29 mouse cellular contexts compared by ENCODE assay signal in the genomic region with DNA sequence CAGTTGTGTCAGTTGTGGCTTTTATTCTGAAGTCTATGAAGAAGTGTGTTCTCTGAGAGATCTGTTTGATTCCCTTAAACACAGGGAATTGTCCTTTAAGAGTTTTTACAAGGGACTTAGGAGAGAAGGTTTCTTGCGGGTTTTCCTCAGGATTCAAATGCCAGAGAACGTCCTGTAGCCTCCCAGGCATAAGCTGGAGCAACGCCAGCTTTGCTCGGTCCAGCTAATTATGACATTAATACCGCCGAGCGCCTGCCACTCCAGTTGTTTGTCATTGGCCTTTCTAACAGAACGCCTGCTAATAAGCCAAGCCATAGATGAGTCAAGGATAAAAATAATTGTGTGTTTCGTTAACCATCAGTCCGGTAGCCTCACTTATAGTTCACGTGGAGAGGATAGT. TPM values are rescaled to one million over a fixed set of nuclear protein-coding genes. Genes with fewer than 3 reads are reported as not detected.
DNase-seq lines count a peak whose midpoint lies in the region; ATAC-seq lines count a peak whose summit lies in the region.
"Had no signal": no experiment of that assay in that cellular context is flagged by ENCODE, and none has a peak within 500 bp of the region (broad histone marks: within the 10 kb centered on the region; RNA-seq: fewer than 3 reads in every experiment).

No protein-coding gene starts in this region.

- WGBS in forebrain, embryonic 14.5 days: 10% methylated on average over 11 of the region's 11 CpGs
- 8% methylated on average over 11 of the region's 11 CpGs for WGBS in forebrain, embryonic 16.5 days
- WGBS in midbrain, embryonic 15.5 days: 38% methylated on average over 11 of the region's 11 CpGs
- 51% methylated on average over 11 of the region's 11 CpGs for WGBS in midbrain, embryonic 13.5 days

- H3K27ac ChIP-seq in forebrain, embryonic 14.5 days (ENCODE audit: low read depth, low read length): no peak overlapping the region
- H3K27ac ChIP-seq in forebrain, embryonic 16.5 days (ENCODE audit: low read length): no peak overlapping the region
- H3K27ac ChIP-seq in midbrain, embryonic 15.5 days: no peak overlapping the region
- no peak overlapping the region for H3K27ac ChIP-seq in midbrain, embryonic 13.5 days
- H3K27ac ChIP-seq: embryonic facial prominence, embryonic 13.5 days; forebrain, embryonic 10.5 days; heart, embryonic 13.5 days; hindbrain, embryonic 15.5 days; kidney, embryonic 15.5 days; limb, embryonic 15.5 days; liver, embryonic 13.5 days; neural tube, embryonic 13.5 days; stomach, embryonic 15.5 days had no signal

- DNase-seq in cerebellum, postnatal 10 days: peak; percentile 56 to 60
- DNase-seq in cerebellum, adult 11-12 months: no peak
- DNase-seq in forebrain, embryonic 14.5 days (ENCODE audit: low spot score): peak; percentile 47
- no peak for DNase-seq in gastrocnemius, adult 8-10 months (ENCODE audit: low spot score in 2 of 2)
- DNase-seq: cerebellum, adult 18-20 months; gastrocnemius, postnatal 10 days; heart, postnatal 10 days; kidney, adult 18-20 months; kidney, postnatal 25 days; liver, embryonic 13.5 days; lung, adult 18-20 months; lung, postnatal 4 days; right cerebral cortex, postnatal 25 days had no signal

- no peaks in the 10 kb centered on the region for H3K27me3 ChIP-seq in forebrain, embryonic 14.5 days (replicated peaks; ENCODE audit: control insufficient read depth, insufficient read depth, low read length)
- H3K27me3 ChIP-seq in forebrain, embryonic 16.5 days (replicated peaks; ENCODE audit: control insufficient read depth, insufficient read depth, low read length): no peaks in the 10 kb centered on the region
- H3K27me3 ChIP-seq in midbrain, embryonic 15.5 days (replicated peaks): no peaks in the 10 kb centered on the region
- H3K27me3 ChIP-seq in midbrain, embryonic 13.5 days: no peaks in the 10 kb centered on the region
- H3K27me3 ChIP-seq: embryonic facial prominence, embryonic 13.5 days; heart, embryonic 13.5 days; hindbrain, embryonic 15.5 days; kidney, embryonic 15.5 days; limb, embryonic 15.5 days; liver, embryonic 13.5 days; megakaryocyte, embryonic 14.5 days; neural tube, embryonic 13.5 days; stomach, embryonic 15.5 days had no signal

- H3K36me3 ChIP-seq in forebrain, embryonic 14.5 days (ENCODE audit: control insufficient read depth, insufficient read depth, low read length): no peaks in the 10 kb centered on the region
- H3K36me3 ChIP-seq in forebrain, embryonic 16.5 days (ENCODE audit: control insufficient read depth, insufficient read depth): no peaks in the 10 kb centered on the region
- H3K36me3 ChIP-seq in midbrain, embryonic 15.5 days (replicated peaks): no peaks in the 10 kb centered on the region
- no peaks in the 10 kb centered on the region for H3K36me3 ChIP-seq in midbrain, embryonic 13.5 days
- H3K36me3 ChIP-seq: embryonic facial prominence, embryonic 13.5 days; forebrain, embryonic 10.5 days; heart, embryonic 13.5 days; hindbrain, embryonic 15.5 days; kidney, embryonic 15.5 days; limb, embryonic 15.5 days; liver, embryonic 13.5 days; neural tube, embryonic 13.5 days; stomach, embryonic 15.5 days had no signal

- H3K4me3 ChIP-seq in forebrain, embryonic 14.5 days (ENCODE audit: low read depth, low read length): no peak overlapping the region
- H3K4me3 ChIP-seq in forebrain, embryonic 16.5 days (replicated peaks; ENCODE audit: low read length): no peak overlapping the region
- H3K4me3 ChIP-seq in midbrain, embryonic 15.5 days: no peak overlapping the region
- no peak overlapping the region for H3K4me3 ChIP-seq in midbrain, embryonic 13.5 days (replicated peaks)
- H3K4me3 ChIP-seq: embryonic facial prominence, embryonic 13.5 days; forebrain, embryonic 10.5 days; heart, embryonic 13.5 days; hindbrain, embryonic 15.5 days; kidney, embryonic 15.5 days; limb, embryonic 15.5 days; liver, embryonic 13.5 days; megakaryocyte, embryonic 14.5 days; neural tube, embryonic 13.5 days; stomach, embryonic 15.5 days had no signal

- H3K9ac ChIP-seq in forebrain, embryonic 14.5 days (ENCODE audit: low read length): no peak overlapping the region
- H3K9ac ChIP-seq in forebrain, embryonic 16.5 days (replicated peaks; ENCODE audit: low read depth, low read length): no peak overlapping the region
- H3K9ac ChIP-seq in midbrain, embryonic 15.5 days: no peak overlapping the region
- no peak overlapping the region for H3K9ac ChIP-seq in midbrain, embryonic 13.5 days (replicated peaks)
- H3K9ac ChIP-seq: embryonic facial prominence, embryonic 13.5 days; heart, embryonic 13.5 days; hindbrain, embryonic 15.5 days; kidney, embryonic 15.5 days; limb, embryonic 15.5 days; liver, embryonic 13.5 days; neural tube, embryonic 13.5 days; stomach, embryonic 15.5 days had no signal

- H3K4me1 ChIP-seq in forebrain, embryonic 14.5 days (ENCODE audit: control insufficient read depth, insufficient read depth, low read length): peaks cover 7% of the 10 kb centered on the region
- peaks cover 5% of the 10 kb centered on the region; the same call in 1 of the 2 replicates for H3K4me1 ChIP-seq in forebrain, embryonic 16.5 days (replicated peaks; ENCODE audit: control insufficient read depth, insufficient read depth, low read length)
- peaks cover 6% of the 10 kb centered on the region; the same call in 1 of the 2 replicates for H3K4me1 ChIP-seq in midbrain, embryonic 15.5 days
- peaks cover 4% of the 10 kb centered on the region; the same call in 1 of the 2 replicates for H3K4me1 ChIP-seq in midbrain, embryonic 13.5 days (replicated peaks)
- H3K4me1 ChIP-seq: embryonic facial prominence, embryonic 13.5 days; heart, embryonic 13.5 days; kidney, embryonic 15.5 days; limb, embryonic 15.5 days; liver, embryonic 13.5 days; megakaryocyte, embryonic 14.5 days; neural tube, embryonic 13.5 days; stomach, embryonic 15.5 days had no signal

- peak overlapping the region; percentile 21; the same call in 1 of the 2 replicates for H3K4me2 ChIP-seq in forebrain, embryonic 14.5 days (ENCODE audit: low read length)
- no peak overlapping the region; the same call in 1 of the 2 replicates for H3K4me2 ChIP-seq in forebrain, embryonic 16.5 days (ENCODE audit: low read length)
- peak overlapping the region; percentile 8; the same call in 1 of the 2 replicates for H3K4me2 ChIP-seq in midbrain, embryonic 15.5 days
- H3K4me2 ChIP-seq in midbrain, embryonic 13.5 days (replicated peaks): no peak overlapping the region
- H3K4me2 ChIP-seq: embryonic facial prominence, embryonic 13.5 days; heart, embryonic 13.5 days; hindbrain, embryonic 15.5 days; kidney, embryonic 15.5 days; limb, embryonic 15.5 days; liver, embryonic 13.5 days; neural tube, embryonic 13.5 days; stomach, embryonic 15.5 days had no signal

- no peak for ATAC-seq in forebrain, embryonic 14.5 days
- no peak for ATAC-seq in forebrain, embryonic 16.5 days
- ATAC-seq in midbrain, embryonic 15.5 days (replicated peaks): no peak
- ATAC-seq in midbrain, embryonic 13.5 days: no peak
- ATAC-seq: lung, postnatal 0 days had no signal

- no peaks in the 10 kb centered on the region for H3K9me3 ChIP-seq in forebrain, embryonic 14.5 days (replicated peaks; ENCODE audit: control insufficient read depth, low read length)
- H3K9me3 ChIP-seq in forebrain, embryonic 16.5 days (ENCODE audit: control insufficient read depth, low read length): no peaks in the 10 kb centered on the region
- H3K9me3 ChIP-seq in midbrain, embryonic 15.5 days: no peaks in the 10 kb centered on the region
- no peaks in the 10 kb centered on the region for H3K9me3 ChIP-seq in midbrain, embryonic 13.5 days
- H3K9me3 ChIP-seq: embryonic facial prominence, embryonic 13.5 days; forebrain, embryonic 10.5 days; heart, embryonic 13.5 days; hindbrain, embryonic 15.5 days; kidney, embryonic 15.5 days; limb, embryonic 15.5 days; liver, embryonic 13.5 days; neural tube, embryonic 13.5 days; stomach, embryonic 15.5 days had no signal

RNA-seq across cellular contexts. Expression of a gene that starts 19.8 kb away (rescaled TPM):
- 0.17 TPM in 1 of 2 replicates, not detected in the other for polyA plus RNA-seq in forebrain, embryonic 14.5 days (2014; fragmentation: Nextera tagmentation; extraction: Ambion mirVana)
- polyA plus RNA-seq in forebrain, embryonic 16.5 days (2015; fragmentation: Nextera tagmentation; extraction: Ambion mirVana): 0.21 and 0.22 TPM in 2 replicates
- polyA plus RNA-seq in midbrain, embryonic 15.5 days (2015; fragmentation: Nextera tagmentation; extraction: Ambion mirVana): 0.10 and 0.29 TPM in 2 replicates
- polyA plus RNA-seq in midbrain, embryonic 13.5 days (2015; fragmentation: Nextera tagmentation; extraction: Ambion mirVana): 0.12 and 0.28 TPM in 2 replicates
- not detected for total RNA-seq in gastrocnemius, adult 8-10 months (2022)
- total RNA-seq: gastrocnemius, postnatal 10 days; heart, adult 8-10 months; heart, postnatal 10 days; hematopoietic stem cell, adult 5-6 weeks; MEL had no signal
- polyA plus RNA-seq: forebrain, embryonic 10.5 days; heart, embryonic 13.5 days; kidney, embryonic 15.5 days; limb, embryonic 15.5 days; liver, embryonic 13.5 days; lung, postnatal 0 days; neural tube, embryonic 13.5 days had no signal

Comparison
In these comparisons a context has a peak if more than half of its experiments do, and no peak if none do; other contexts are left out.
1. DNase-seq: peak in cerebellum, postnatal 10 days (2 of 2) and forebrain, embryonic 14.5 days (single experiment); none in cerebellum, adult 11-12 months (single experiment) and gastrocnemius, adult 8-10 months (0 of 2).
2. H3K4me2 ChIP-seq: peak in forebrain, embryonic 14.5 days (single experiment) and midbrain, embryonic 15.5 days (single experiment); none in forebrain, embryonic 16.5 days (single experiment) and midbrain, embryonic 13.5 days (single experiment).